Mouse (Mus musculus): ENCODE measurements at regions not wholly inside any gene's neighbourhood (a gene's known extent, or its start where the extent isn't known, plus 50 kb on each side); places are given as distances from the start of the nearest gene placed in this dataset.
"Not testable (repeated sequence)": the region's sequence is repeated elsewhere in the genome, so short reads cannot be mapped to it uniquely, and the experiment has no call there.

GRCm38 (mm10) chr16:93344555-93344954 lies 259.3 kb downstream of the Setd4 start:
- no peak for DNase-seq (ENCODE audit: low spot score in 2 of 2)

DNA sequence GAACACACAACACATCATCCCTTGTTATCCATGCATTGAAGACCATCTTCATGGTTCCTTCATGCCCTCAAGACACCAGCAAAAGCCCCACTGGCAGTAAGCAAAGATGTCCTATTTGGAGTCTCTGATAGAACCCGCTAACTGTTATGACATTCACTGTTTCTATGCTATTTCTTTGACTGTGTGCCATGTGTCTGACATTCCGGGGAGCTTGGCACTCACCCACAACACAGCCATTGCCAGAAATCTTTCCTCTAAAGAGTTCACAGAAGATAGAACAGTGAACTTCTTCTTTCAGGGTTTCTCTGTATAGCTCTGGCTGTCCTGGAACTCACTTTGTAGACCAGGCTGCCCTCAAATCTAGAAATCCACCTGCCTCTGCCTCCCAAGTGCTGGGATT lies 261.2 kb downstream of the Setd4 start:
- DNase-seq (ENCODE audit: low spot score in 2 of 2): no peak

DNA sequence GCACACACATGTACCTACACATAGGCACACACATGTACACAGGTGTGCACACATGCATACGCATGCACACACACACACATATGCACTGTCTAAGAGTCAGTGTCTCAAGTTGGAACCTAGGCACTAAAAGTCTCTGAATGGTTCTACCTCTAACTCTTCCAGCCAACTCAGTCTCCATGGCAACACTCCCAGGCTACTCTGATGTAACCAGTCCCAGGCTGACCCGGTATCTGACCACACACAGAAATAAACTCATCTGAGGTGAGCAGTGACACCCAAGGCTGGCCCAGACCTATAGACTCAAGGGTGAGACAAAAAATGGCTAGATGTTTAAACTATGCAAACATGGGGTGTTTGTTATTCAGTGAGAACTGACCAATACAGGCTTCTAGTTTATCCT lies 262.1 kb downstream of the Setd4 start:
- no peak for DNase-seq (ENCODE audit: low spot score in 2 of 2)

DNA sequence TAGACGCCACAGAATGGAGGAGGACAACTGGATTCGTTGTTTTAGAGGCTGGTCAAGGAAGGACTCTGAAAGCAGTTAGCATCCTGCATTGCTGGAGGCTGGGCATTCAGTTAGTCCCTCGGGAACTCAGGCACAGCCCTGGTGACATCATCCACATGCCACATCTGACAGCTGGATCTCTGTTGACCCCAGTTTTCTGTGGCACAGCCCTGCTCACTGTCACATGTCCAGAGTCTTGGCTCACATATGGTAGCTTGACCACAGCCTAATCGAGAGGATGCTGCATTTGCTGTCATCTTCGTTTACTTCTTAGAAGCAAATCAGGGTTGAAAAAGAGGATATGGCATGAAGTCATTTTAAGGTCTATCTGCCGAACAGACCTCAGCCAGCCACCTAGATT lies 265.1 kb downstream of the Setd4 start:
- no peak for DNase-seq (ENCODE audit: low spot score in 2 of 2)

DNA sequence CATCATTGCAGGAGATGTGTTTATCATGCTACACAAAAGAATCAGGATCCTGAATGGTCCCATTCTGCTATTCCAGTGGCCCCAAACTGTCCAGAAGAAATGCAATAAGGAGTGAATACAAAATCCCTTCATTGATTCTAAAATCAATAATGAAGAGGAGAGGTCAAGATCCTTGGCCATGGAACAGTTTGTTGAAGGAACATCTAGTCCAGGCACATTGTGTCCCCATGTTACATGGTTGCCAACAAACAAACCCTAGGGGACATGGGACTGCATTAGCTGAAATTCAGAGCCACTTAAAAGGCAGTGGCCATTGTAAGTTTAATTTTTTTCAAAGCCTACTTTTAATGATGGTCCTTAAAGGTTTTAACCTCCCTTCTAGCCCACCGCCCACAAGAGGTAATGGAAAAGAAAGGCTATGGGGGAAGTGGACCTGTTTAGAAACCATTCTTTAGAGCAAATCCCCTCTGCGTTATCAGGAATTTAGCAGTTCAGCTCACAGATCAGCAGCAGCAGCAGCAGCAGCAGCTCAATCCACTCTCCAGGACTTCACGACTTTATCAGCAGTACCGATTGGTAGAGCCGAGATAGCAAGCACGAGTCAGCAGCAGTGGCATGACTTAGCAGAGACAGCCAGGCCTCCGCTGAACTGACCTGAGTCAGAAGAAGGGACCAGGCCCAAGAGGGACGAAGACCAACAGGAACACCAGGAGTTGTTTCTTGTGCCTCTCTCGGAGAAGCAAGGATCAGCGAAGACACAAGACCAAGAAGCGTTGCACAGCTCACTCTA lies 268.3 kb downstream of the Setd4 start:
- DNase-seq (ENCODE audit: low spot score in 2 of 2): no peak

- no peak for DNase-seq (ENCODE audit: low spot score in 2 of 2)
Measured at GRCm38 (mm10) chr16:93333654-93334053, 270.2 kb downstream of the Setd4 start.

DNA sequence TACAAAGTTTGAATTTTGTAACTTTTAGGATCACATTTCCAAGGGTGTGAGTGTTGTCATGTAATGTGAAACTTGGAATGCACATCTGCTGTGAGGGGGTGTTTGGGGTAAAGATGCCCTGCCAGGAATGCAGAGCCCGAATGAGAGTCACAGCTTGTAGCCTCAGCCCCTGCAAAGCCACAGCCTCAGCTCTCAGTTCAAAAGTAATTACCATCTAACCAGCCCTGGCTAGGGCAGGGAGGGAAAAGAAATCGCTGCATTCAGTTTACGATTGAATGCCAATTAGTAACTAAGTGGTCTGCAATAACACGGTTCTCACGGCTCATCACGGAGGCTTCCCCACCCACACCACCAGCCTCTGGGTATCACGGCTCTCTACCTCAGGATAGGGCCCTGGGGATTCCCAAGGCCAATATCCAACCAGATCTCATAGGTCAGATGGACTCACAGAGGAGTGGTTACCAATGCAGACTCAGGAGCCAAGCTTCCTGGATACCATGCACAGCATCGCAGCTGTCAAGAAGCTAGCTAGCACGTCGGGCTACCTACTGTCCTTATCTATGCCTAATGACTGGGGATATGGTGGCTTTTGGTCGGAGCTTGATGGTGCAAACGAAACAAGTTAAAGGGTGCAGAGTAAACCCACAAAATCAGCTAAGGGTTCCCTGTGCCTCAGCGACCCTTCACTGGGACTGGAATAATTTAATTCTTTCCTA lies 275.0 kb downstream of the Setd4 start:
- DNase-seq (ENCODE audit: low spot score in 2 of 2): no peak

DNA sequence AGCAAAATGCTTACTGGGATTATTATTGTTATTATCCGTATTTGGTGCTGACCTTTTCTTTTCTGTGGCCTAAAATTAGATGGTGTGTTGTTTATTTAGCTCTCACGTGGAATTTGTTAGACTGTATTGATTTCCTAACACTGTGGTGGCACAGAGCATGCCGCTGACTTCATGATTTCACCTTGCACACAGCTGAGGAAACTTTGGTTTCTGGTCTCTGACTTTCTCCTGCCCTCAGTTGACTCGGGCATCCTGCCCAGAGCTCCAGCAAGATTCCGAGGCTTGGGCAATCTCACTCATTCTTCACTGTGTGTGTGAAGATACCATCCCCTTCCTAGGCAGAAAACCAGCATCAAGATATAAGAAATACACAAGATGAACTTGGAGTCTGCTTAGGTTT lies 279.0 kb downstream of the Setd4 start:
- no peak for DNase-seq (ENCODE audit: low spot score in 2 of 2)

DNA sequence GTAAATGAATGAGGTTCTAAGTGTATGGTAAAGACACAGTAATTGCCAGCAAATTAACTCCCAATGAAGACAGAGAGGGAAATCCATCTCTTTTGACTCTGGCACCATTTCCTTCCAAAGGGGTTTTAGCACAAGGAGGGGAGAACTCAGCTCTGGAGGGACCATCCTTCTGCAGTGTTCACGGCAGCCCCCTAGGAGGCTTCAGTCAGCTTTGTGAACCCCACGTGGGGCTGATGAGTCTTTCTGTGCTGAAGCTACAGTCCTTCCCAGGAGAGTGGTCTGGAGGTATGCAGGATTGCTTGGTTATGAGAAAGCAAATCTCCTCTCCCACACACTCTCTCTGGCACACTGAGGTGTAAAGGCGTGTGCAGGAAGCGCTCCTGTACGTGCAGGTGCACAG lies 280.7 kb downstream of the Setd4 start:
- DNase-seq (ENCODE audit: low spot score in 2 of 2): no peak

GRCm38 (mm10) chr16:93319581-93319980 lies 284.3 kb downstream of the Setd4 start:
- DNase-seq (ENCODE audit: low spot score in 2 of 2): no peak

- no peak for DNase-seq (ENCODE audit: low spot score in 2 of 2)
Measured at GRCm38 (mm10) chr16:93311644-93312043, 292.2 kb downstream of the Setd4 start.

- no peak for DNase-seq (ENCODE audit: low spot score in 2 of 2)
Measured at GRCm38 (mm10) chr16:93308666-93309360, 295.1 kb downstream of the Setd4 start.

GRCm38 (mm10) chr16:93306951-93307350 lies 296.9 kb downstream of the Setd4 start:
- DNase-seq (ENCODE audit: low spot score in 2 of 2): no peak

DNA sequence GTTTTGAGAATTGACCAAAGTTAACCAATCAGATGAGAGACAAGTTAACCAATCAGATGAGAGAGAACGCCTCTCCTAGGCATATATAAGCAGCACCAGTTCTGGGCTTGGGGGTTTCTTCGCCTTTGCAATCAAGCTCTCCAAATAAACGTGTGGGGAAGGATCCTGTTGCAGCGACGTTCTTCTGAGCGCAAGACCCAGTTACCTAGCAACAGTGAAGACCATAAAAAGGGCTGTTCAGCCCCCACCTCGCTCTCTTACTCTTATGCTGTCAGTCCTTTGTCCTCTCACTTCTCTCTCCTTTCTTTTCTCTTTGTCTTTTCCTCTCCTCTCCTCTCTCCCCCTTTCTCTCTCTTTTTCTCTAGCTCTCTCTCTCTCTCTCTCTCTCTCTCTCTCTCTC lies 297.7 kb downstream of the Setd4 start:
- not testable (repeated sequence) for DNase-seq (ENCODE audit: low spot score in 2 of 2)

DNA sequence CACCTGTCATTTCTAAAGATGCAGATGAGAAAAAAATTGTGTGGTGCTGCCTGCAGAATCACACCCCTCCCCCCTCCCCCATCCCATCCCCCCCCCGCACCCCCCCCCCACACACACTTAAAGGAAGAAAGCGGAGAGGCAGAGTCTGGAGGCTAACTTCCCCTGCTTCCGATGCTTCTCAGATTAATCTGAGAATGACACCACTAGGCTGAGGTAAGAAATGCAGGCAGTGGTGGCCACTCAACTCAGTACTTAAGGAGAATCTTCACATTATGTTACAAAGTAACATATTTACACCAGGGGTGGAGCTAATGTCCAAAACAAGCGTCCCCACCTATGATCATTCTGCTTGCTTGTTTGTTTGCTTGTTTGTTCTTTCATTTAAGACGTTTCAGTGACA lies 309.4 kb downstream of the Setd4 start:
- no peak for DNase-seq (ENCODE audit: low spot score in 2 of 2)

DNA sequence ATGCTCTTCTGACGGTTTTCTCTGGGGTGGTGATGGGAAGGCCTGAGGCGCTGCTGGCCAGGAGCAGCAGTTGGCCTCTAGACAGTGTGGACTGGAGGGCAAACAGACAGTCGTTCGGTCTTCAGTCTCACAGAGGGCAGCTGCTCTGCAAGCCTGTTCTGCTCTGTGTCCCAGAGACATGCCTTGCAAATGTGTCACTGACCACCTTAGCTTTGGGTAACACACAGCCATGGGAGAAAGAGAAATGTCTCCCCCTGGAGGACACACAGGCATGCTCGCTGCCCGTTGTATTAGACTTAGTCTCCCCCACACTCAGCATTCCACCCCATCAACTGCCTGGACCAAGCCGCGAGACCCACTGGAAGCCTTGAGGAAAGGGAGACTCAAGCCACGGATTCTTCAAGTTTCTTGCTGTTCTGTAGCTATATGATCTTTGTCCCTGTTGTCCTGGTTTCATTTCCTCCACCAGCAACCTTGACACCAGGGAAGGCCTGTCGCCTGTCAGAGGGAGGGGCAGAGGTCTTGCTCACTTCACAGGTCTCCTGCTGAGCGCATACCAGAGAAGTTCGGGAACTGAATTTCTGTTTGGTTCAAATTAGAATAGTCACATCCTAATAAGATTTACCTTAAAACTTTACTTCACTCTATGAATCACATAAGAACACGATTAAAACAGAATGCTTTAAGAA lies 310.8 kb downstream of the Setd4 start:
- peak; percentile 46 to 77 for DNase-seq (ENCODE audit: low spot score in 2 of 2)

DNA sequence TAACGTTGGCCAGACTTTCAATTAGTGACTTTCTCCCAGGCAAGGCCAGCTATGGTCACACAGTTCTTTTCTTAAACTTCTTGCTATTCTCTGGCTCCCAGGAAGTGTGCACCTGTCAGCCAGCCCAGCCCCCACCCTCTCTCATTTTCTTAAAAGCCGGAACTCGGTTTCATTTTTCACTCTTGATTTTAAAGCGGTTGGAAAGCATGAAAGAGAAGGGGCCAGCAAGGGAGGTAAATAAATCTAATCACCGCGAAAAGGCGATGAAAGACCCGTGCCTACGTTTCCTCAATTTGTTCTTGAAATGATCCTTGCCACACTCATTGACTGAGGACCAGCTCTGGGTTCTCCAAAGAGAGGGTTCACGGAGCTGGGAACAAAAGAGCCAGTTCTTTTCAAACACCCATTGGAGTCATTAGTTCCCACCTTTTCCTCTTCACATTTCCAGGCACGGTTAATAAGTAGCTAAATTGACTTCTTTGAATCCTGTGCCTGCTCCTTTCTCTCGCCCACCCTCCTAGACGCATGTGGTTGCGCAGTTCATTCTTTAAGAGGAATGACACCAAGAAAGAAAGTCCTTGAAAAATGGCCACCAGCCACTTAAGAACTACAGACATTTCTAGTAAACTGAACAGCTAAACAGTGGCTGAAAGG lies 311.6 kb downstream of the Setd4 start:
- DNase-seq (ENCODE audit: low spot score in 2 of 2): no peak

GRCm38 (mm10) chr16:93288036-93288435 lies 315.8 kb downstream of the Setd4 start:
- no peak for DNase-seq (ENCODE audit: low spot score in 2 of 2)

- DNase-seq (ENCODE audit: low spot score in 2 of 2): no peak
Measured at GRCm38 (mm10) chr16:93287520-93287919, 316.3 kb downstream of the Setd4 start.

- no peak for DNase-seq (ENCODE audit: low spot score in 2 of 2)
Measured at GRCm38 (mm10) chr16:93286816-93287215, 317.0 kb downstream of the Setd4 start.

DNA sequence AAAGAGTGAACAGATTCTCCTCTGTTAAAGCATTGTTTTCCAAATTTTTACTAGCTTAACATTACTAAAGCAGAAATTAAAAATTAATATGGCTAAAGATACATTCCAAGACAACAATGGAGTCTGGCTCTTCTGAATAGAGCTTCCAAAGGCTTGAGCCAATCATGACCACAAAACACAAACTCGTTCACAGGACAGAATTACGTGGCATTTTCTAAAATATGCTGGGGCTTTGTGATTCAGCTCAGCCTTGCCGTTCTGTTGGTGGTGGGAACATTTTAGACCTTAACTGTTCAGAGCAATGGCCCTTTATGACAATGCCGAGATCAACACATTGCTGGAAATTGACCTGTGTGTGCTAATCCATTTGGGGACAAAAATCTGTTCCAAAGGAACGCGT lies 318.7 kb downstream of the Setd4 start:
- no peak for DNase-seq (ENCODE audit: low spot score in 2 of 2)

- no peak for DNase-seq (ENCODE audit: low spot score in 2 of 2)
Measured at GRCm38 (mm10) chr16:93281715-93282114, 322.1 kb downstream of the Setd4 start.

Data from spleen, postnatal 4 days (tissue).